Mouse (Mus musculus) hindlimb bud, embryonic 11.5 days (tissue): ENCODE measurements around the gene Pdp2.

Experiments
- DNase-seq: peaks from one replicate; pipeline ENCODE4 v3.0.0-alpha.2; 2012; ENCODE audit warnings: low read depth, low spot score; ENCODE audit errors: extremely low spot score

Gene Pdp2

DNA sequence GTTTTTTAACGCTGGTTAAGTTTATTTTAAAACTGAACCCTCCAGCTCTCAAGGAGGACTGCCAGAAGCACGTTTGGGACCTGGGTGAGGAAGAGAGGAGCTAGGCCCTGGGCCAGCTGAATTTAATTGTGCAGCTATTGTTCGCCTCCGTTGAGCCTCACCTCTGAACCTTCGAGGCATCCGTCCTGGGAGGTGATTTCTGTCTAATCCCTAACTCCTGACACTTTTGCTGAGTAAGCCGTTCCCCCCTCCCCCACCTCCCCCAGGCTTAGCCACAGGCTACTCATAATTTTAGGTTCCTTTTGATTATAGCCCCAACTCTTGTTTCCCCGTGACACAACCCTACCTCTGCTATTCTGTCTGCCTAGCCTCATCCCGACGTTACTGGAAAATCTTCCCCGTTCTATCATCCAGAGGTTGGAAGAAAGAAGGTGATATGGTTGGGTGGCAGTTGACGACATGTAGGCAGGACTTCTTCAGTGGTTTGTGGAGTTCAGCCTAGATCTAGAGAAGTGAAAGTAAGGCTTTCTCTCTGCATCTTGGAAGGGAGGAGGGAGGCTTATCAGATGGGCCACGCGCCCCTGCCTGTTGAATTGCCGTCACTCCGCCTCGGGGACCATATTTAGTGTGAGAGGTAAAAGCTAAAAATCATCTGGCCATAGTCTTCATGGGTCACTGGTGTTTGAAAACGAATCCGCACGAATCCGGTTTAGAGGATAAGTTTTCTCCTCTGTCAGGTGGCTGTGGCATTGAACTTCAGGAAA lies 4.7 kb downstream of the Pdp2 start:
- no peak for DNase-seq

DNA sequence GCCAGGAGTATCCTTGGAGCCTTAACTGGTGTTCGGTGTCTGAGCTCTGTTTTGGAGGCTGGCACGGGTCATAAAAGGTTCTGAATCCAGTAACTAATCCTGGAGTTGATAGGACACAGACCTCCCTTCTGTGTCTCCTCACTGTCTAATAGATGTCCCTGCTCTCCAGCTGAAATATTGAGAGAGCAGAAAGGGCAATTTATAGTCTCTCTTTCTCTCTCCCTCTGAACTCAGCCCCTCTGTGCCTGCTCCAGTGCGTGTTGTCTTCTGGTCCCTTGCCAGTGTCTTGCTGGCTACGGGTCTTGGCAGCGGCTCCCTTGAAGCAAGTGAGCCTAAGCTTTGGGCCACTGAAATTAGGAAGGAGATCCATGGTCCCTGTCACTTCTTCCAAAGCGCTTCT lies 6.4 kb downstream of the Pdp2 start:
- DNase-seq, result no peak

DNA sequence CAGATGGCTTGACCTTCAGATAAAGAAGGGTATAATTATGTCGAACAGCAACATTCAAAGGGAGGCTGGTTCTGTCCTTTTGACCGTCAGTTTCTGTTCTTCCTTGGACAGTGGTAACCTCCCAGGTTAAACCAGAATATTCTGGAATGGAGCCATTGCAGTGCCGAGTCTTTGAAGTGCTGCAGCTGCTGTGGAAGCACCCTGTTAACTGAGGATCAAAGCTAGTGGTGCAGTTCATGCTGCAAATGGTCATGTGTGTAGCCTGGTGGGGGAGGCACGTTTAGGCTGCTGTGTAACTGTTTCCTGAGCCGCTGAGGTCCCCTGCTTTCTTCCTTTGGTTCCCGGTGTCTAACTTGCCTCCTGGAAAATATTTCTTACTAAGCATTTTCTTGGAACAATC lies 7.2 kb downstream of the Pdp2 start:
- DNase-seq, result no peak

DNA sequence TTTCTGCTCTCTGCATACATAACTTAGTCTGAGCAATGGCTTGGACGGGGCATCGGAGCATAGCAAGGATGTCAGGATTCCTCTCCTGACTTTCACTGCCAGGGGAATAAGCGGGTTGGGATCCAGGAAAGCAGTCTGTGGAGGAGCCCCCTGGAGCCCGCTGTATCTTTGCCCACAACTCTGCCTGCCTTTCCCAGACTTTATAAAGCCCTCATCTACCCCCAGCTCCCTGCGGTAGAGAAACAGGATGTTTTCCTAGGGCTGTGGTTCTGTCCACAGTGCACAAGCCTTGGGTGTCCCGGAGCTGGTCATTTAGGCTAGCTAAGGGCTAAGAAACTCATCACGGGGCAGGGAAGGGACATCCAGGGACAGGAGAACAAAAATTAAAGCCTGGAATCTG lies 10.1 kb downstream of the Pdp2 start:
- no peak for DNase-seq

DNA sequence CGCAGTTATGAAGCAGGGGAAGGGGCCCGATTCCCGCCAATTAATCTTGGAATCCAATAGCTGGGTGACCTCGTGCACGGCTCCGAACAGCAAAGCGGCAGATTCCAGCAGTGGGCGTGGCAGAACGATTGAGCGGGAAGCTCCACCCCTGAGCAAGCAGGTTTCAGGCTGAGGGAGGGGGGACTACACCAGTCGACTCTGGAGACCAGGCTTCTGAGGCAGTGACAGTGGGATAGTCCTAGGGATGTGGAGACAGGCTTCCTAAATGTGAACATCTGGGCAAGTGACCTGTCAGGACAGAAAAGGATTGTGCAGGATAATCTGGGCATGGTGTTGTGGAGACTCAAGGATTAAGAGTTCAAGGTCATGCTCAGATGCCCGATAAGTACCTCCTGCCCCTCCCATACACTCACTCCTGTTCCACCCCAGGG lies 10.7 kb downstream of the Pdp2 start:
- DNase-seq, result no peak

DNA sequence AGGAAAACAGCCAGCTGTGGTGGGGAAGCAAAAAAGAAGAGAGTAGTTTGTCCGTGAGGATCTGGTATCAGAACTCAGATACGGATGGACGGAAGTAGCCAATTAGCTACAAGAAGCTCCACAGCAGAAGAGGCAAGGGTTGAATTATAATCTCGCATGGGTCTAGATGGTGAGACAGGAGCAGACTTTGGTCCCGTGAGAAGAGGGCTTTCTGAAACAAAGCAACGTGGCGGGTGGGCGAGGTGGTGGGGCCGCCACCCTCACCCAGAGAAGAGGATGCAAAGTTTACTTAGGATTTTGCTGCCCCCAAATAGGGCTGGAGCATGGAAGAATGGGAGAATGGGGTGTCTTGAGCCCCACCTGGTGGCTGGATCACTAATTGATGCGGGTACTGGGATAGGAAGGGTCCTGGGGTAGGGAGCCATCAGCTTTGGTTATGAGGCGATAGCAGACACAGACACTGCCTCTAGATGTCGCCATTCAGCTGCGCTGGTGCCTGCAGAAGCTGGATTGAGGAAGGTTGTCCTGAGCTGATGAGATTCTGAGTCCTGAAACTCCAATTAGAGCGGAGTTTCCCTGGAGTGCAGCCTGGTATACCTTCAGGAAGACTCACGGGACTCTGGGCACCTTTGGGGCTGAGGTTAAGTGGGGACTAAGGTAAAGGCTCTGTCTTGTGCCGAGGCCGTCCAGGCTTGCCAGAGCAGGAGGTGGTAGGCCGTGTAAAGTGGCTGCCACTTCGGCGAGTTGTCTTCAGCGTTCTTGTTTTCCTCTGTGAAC lies 11.4 kb downstream of the Pdp2 start:
- DNase-seq, result peak; percentile 92

DNA sequence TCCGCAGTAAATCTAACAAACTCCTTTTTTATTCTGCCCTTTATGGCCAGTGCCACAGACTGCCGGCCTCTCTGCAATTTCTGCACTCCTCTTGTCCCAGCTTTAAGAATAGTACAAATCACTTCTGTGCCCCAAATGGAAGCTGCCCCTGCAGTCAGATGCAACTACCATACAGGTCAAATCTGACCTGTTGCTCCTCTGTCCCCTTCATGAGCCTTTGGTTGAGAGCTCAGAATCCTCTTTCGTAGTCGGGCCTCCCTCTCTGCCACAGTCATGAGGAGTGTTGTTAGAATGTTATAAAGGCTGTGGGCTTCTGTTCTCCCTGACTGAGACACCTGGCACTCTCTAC lies 12.0 kb downstream of the Pdp2 start:
- DNase-seq, result no peak

DNA sequence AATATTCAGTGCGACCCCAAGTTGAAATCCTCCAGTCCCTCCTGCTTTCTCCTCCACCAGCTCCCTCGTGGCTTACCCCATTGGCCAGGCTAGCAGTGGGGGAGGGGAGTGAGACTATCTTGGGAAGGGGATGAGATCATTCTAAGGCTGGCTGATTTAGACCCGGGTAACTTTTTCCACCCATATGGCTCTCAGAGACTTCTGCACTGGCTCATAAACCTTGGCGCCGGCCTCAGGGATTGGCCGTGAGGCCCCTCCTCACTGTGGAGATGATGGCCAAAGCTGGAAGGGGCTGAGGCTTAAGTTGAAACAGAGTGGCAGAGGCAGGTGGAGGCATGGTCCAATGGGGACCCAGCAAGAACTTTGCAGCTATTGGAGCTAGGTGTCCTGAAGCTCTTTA lies 15.1 kb downstream of the Pdp2 start:
- DNase-seq, result no peak

DNA sequence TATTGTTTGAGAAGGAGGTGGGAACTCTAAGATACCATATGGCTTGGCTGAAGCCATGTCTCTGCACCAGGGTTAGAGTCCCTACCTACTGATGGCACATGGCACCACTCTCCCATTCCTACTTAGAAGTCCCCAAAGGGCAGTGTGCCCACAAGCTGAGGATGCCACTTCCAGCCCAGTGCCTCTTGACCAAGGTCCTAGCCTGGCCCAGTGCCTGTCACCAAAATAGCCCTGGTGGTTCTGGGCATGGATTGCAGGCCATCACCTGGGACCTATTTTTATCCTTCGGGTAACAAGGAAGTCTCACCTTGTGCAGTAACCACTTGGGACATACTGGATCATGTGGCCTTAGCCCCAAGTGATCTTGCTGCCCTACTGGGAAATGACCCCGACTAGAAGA lies 16.7 kb downstream of the Pdp2 start:
- DNase-seq, result no peak

DNA sequence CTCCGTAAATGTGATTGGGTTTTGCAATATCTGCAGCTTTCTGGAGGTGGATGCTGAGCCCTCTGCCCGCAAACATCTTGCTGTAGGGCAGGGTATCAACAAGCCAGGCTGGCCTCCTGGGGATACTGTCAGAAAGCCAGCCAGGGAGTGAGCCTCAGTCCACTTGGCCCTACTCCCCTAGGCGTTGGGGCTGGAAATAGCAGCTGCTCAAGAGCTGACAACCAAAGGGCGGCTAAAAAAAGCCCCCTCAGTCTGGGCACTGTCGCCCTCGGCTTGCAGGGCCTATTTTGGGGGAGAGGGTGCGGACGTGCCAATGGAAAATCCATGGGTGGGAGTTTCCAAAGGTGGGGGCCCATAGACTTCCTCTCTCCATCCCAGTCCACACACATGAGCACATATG lies 18.0 kb downstream of the Pdp2 start:
- no peak for DNase-seq

DNA sequence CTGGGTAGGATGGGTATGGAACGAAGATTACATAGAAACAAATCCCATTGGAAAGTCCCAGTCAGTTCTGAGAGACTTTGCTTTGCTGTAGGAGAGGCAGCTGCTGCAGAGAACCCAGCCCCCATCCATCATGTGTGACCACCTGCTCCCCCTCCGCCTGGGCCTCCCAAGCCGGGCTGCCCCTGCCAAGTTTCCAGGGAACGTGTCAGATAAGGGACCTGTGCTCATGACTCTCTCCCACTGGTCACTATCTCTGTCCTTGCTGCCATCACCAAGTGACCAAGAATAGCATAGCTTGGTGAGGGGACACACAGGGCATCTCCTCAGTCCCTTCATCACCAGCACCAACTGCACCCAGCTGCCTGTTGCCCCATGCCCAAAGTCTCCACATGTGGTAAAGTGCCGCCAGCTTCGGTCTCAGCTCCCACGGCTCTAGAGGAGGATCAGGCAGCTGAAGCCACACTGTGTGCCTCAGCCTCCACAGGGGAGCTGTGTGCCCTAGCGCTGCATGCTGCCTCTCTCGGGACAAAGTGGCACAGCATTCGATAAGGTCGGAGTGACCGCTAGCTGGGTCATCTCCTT lies 19.0 kb downstream of the Pdp2 start:
- no peak for DNase-seq

DNA sequence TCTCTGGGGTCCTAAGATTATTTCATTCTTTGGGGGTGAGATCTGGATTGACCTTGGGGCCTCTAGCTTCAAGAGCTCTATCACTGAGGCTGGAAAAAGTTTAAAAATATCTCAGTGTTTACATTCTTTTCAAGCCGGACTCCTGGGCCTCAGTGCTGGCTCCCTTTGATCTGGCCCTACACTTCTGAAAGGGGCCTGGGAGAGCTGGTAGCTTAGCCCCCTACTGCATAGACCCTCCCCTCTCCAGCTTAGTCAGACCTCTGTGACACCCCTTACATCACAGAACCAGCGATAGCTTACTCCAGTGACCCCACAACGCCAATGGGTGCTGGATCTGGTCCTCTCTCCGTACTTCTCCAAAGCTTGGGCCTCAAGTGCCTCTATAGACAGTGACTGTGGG lies 20.4 kb downstream of the Pdp2 start:
- no peak for DNase-seq

DNA sequence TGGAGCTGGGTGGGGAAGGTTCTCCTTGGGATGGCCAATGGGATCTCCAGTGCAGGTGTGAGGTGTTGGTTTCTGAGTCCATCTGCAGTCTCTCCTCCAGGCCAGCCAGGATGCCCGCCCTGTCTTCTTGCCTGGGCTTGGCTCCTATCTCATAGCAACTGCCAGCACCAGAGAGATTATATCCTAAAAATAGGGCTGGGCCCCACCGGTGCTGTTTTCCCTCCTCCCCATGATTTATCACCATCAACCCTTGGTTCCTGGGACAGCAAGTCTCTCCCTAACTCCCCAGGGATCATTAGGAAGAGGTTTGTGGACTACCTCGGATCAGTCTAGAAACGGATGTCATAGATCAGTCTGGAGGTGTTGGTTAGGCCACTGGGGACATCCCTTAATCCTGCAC lies 21.9 kb downstream of the Pdp2 start:
- no peak for DNase-seq

DNA sequence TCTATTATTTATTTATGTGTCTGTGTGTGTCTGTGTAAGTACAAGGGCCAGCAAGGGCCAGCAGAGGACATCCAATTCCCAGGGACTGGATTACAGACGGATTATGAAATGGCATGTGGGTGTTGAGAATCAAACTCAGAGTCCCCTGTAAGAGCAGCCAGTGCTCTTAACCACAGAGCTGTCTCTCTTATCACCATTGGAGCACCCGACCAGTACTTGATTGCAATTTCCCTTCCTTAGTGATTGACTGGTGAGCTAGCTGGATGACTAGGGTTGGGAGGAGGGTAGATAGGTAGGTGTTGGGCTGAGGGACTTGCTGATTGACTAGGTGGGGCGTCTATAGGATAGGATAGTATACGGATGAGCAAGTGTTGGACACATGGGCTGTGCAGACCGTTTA lies 29.5 kb downstream of the Pdp2 start:
- DNase-seq, result no peak

DNA sequence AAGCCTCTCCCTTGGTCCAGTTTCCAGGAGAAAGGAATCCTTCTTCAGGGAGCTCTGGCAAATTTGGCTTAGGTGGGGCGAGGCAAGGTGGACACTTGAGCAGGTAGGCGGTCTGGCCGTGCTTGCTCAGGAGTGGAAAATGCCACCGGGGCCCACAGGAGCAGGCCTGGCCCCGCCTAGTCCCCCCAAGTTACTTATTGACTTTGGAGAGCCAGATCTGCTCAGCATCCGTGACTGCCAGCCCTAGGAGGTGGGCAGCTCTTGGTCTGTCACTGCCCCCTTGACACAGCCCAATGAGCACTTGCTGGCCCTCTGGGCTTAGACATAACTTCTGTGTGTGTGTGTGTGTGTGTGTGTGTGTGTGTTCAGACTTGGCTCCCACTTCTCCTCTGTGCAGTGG lies 32.9 kb downstream of the Pdp2 start, which contains the start of gene Cdh16:
Gene Cdh16, minus strand, starts transcription at position 236 of the 400 bp plus-strand sequence.
- no peak for DNase-seq

DNA sequence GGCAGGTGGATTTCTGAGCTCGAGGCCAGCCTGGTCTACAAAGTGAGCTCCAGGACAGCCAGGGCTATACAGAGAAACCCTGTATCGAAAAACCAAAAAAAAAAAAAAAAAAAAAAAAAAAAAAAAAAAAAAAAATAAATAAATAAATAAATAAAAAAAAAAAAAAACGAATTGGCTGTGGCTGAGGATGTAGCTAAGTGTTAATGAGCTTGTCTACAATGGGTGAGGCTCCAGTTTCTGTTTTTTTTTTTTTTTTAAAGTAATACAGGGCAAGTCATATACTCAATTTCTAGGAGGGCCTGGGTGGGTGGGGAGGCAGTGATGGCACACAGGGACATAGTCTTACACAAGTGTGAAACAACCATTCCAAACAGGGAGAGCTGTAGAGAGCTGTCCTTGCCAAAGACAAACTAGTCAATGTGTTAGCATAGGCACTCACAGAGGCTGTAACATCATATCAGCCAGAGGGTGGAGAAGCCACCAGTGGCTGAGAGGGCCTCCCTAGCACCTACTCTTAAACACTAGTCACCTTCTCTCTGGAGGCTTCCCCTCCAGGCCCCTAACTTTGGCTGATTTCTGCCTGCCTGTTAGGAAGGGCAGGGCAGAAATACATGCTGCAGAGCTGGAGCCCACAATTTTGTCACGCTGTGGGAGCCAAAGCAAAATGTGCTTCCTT lies 36.0 kb downstream of the Pdp2 start:
- no peak for DNase-seq

DNA sequence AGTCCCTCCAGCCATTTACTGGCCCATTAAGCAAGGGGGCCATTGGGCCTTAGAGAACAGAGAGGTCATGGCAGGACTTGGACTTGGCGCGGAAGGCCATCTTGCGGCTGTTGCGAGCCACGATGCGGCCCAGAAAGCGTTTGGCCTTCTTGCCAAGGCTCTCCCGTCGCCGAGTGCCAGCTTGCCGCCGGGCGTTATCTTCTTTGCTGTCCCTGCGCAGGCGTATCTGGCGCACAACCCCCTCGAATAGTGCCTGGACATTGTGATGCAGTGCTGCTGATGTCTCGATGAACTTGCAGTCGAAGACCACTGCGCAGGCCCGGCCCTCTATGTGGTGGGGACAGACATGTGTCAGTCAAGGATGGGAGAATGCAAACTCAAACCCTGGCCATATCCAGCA lies 37.2 kb downstream of the Pdp2 start:
- no peak for DNase-seq

DNA sequence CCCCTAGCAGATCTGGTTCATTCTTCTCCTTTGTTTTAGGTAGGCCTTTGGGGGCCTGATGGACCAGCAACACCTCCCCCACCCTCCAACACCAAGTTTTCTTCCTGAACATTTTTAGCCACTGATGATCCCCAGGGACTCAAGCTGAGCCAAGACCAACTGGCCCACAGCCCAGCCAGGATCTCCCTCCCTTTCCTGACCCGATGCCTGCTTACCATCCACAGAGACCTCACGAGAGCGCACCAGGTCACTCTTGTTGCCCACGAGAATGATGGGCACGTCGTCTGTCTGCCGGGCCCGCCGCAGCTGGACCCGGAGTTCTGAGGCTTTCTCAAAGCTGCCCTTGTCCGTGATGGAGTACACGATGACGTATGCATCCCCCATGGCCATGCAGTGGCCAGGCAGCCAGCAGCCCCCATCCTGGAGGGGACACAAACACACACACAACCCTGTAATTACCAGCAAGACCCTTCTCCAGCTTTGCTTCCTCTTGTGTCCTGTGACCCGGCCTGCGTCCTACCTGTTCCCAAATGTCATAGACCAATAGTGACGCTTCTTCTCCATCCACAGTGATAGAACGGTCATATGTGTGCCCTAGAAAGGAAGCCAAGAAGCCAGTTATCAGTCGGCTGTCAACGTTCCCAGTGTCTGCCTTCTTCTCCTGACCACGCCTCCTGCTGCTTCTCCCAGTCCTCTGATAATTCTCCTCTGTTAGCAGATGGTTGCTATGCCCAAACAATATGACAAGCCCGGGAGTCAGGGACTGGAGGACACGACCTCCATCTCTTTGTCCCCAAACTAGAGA lies 38.3 kb downstream of the Pdp2 start:
- no peak for DNase-seq

DNA sequence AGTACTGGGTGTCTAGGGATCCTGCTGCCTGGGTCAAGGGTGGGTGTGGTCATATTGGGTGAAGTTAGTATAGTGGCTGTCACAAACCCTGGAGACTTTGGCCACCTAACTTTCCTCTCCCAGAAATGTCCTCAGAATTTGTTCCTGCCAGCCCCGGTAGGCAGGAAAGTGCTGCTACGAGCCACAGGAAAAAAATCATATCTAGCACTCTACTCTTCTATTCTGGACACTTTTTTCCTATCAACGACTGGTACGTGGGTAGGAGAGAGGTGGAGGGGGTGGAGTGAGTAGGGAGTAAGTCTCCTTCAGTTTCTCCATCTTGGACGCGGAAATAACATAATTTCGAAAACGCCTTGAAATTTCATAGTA lies 38.8 kb downstream of the Pdp2 start:
- no peak for DNase-seq

DNA sequence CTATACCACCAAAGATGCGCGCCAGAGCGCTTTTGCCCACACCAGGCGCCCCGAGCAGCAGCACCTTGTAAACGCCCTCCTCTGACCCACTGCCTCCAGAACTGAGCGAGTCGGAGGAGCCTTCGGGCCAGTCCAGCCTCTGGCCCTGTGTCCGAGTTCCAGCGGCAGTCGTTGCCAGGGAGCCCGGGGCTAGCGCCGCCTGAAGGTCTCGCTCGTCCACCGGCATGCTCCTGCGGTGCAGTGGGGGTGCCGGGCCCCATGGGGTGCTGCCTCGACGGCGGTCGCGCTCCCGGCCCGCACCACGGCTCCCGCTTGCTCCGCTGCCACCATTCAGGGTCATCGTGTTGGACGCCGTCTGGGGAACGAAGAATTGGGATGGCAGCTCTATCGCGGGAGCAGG lies 39.3 kb downstream of the Pdp2 start:
- no peak for DNase-seq
